Mouse (Mus musculus) cerebellum, adult 9-11 months (tissue): ENCODE results near the gene Hpca.
A peak's percentile ranks its signal among the peaks of the same experiment; 100 is the strongest.

ENCODE experiments used
- DNase-seq: peaks from one replicate; pipeline ENCODE4 v3.0.0; 2022

The Hpca gene

GRCm38 (mm10) chr4:129106073-129106472 lies 15.8 kb downstream of the Hpca start:
- DNase-seq: no peak

- DNase-seq: no peak
These were observed 16.5 kb downstream of the Hpca start, which contains the start of gene Tmem54 for GRCm38 (mm10) chr4:129105356-129105755. Tmem54 (plus strand) TSS chr4:129105548.

- no peak for DNase-seq
These were observed 19.6 kb downstream of the Hpca start for GRCm38 (mm10) chr4:129102133-129102829.

DNA sequence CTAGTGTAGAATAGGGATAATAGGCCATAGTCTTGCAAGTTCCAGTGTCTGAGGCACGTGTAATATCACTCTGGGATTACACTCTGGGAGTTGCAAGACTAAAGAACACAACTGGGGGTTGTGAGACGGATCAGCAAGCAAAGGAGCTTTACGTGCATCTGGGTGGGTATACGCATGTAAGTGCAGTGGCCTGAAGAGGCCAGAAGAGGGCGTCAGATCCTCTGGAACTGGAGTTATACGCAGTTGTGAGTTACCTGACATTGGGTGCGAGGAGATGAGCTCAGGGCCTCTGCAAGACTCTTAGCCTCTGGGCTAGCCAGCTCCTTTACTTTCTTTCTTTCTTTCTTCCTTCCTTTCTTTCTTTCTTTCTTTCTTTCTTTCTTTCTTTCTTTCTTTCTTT lies 24.8 kb downstream of the Hpca start:
- DNase-seq: no peak

DNA sequence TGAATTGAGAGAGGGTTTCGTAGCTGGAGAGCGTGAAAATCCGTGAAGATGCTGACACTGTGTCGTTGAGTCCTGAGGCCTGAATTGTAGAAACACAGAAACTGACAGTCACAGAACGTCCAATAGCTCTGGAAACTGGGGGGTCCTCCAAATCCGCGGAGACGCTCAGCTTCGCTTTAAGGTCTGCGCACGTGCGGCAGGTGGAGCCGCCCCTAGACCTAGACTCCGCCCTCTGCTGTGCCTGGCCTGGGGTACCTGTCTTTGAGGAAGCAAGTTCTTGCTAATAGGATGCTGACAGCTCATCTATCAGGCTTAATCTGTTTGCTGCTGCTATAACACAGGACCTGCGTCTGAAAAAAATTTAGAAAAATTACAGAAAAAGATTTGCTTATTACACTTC lies 26.6 kb downstream of the Hpca start:
- no peak for DNase-seq

DNA sequence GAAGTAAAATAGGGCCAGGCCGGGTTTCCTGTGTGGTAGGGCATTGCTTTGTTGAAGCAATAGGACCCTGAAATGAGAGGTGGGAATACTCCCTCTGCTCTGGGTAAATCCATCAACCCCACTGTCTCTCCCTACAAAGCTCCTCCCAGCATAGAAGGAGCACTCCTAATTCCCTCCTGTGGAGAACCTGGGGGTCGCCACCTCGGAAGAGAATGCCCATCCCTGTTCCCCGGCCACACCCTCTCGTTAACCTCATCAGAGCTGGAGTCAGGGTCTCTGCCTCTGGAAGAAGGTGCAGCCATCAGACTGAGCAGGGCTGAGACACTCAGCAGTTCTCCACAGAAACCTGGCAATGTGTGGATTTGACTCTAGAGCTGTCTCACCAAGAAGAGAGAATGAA lies 34.0 kb downstream of the Hpca start:
- DNase-seq: no peak

DNA sequence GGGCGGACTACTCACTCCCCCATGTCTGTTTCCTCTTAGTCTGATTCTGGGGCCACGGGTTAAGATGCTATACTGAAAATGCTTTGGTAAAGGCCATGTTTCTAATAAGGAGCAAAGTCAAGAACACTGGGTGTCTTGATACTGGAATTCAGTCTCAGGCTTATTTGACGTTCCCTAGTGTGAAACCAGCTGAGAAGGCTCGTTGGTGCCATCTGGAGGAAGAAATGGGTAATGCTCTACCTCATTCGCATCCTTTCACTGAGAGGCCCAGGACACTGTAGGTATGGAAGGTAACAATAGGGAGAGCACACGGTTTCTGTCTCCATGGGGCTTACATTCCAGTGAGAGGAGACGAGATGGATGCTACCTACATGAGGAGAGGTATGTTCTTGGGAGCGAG lies 35.8 kb downstream of the Hpca start:
- DNase-seq: peak; percentile 72

DNA sequence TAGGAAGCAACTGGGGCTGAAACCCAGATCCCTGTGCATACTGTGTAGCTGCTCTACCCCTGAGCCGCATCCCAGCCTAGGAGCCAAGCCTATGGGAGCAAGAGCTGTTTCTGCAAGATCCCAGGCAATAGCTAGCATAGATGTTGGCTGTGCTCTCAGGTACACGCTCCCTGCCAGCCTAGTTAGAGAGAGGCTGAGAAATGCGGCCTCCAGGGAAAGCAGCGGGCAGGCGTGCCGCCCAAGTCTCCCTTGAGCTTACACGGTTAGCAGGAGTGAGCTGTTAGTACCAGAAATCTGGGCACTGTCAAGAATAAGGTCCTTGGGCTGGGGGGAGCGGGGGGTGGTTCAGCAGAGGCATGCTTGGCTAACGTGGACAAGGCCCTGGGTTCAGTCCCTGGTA lies 36.9 kb downstream of the Hpca start:
- no peak for DNase-seq

DNA sequence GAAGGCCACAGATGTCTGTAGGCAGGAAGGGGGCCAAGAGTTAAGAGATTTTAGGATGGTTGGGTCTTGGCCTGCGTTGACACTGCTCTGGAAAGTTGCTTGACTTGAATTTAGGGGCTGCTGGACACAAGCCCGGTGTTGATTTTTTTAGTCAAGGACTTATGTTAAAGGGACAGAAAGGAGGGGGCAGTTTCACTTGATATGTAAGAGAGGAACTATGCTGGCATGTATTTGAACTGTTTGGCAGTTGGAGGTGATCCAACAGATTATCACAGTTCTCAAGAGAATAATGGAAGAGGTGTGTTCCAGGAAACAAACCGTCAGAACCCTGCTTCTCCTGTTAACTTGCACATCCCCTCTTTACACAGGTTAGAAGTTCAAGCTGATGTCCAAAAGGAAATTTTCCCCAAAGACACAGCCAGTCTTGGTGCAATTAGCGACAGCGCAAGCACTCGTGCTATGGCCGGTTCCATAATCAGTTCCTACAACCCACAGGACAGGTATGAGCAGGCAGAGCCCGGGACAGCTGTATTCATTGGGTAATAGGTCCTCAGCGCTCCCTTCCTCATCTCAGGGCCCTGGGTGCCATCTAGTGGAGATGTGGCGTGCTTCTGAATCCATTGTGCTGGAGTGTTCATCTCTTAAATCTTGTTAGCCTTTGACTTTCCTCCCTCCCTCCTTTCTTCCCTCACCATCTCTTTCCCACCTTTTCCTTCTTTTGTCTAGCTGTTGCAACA lies 39.3 kb downstream of the Hpca start:
- DNase-seq: peak; percentile 84

DNA sequence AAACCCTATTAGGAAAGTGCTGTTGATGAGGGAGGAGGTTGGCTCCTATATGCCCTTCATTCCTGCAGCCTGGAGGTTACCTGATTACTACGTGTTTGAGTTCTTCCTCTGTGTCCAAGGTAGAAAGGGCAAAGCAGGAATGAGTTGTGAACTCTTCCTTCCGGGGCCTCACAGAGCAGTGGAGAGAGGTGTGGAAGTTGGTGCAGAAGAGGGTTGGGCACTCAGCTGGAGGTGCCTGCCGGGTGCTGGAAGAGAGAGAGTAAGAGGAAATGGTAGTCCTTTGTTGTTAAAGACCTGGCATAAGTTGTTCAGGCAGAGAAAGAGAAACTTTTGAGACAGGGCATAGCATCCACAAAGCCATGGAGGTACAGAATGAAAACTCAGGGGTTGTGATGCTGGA lies 39.9 kb downstream of the Hpca start:
- DNase-seq: no peak

DNA sequence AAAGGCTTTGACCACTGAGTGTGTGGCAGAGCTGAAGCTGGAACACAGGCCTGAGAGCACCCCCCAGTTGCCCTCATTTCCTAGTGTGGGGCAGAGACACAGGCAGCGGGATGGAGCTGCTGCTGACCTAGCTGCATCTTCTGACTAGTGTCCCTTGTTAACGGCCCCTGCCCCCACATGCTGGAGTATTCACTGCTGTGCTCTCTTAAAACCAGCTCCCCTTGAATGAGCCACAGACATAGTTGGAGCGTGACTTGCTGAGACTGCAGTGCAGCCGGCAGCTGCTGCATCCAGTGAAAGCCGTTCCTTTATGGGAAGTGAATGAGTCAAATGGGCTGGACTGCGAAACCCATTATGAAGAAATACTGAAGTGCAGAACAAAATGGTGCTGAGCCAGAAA lies 40.3 kb downstream of the Hpca start:
- no peak for DNase-seq

- peak; percentile 95 for DNase-seq
These were observed 40.8 kb downstream of the Hpca start for GRCm38 (mm10) chr4:129081041-129081440.

DNA sequence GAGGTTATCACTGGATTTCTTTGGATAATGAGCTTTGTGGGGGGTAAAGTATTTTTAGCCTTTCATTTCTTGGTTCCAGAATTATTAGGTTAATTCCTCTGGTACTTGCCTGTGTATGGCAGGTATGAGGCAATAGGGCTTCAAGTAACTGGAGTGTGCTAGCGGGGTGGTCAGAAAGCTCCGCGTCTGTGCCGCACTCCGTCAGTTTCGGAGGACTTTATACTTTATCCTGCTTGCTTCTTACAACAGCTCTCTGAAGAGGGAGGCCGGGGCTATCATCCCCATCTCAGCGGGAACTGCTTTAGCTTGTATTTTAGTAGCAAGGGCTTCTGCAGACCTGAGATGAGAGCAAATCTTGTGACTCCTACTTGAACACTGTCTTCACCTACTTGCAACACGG lies 42.7 kb downstream of the Hpca start:
- no peak for DNase-seq

DNA sequence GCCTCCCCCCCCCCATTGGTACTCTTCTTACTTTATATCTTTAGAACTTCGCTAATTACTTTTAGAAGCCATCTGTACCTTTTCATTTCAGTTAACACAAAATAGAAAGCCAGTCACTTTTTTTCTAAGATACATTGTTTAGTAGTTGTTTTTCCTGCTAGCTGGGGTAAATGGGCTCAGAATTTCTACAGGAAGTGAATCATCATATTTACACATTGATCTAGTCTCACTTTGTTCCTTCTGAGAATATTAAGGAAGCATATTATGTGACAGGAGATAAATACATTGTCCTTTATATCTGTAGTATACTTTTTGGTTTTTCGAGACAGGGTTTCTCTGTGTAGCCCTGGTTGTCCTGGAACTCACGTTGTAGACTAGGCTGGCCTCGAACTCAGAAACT lies 53.0 kb downstream of the Hpca start:
- no peak for DNase-seq

DNA sequence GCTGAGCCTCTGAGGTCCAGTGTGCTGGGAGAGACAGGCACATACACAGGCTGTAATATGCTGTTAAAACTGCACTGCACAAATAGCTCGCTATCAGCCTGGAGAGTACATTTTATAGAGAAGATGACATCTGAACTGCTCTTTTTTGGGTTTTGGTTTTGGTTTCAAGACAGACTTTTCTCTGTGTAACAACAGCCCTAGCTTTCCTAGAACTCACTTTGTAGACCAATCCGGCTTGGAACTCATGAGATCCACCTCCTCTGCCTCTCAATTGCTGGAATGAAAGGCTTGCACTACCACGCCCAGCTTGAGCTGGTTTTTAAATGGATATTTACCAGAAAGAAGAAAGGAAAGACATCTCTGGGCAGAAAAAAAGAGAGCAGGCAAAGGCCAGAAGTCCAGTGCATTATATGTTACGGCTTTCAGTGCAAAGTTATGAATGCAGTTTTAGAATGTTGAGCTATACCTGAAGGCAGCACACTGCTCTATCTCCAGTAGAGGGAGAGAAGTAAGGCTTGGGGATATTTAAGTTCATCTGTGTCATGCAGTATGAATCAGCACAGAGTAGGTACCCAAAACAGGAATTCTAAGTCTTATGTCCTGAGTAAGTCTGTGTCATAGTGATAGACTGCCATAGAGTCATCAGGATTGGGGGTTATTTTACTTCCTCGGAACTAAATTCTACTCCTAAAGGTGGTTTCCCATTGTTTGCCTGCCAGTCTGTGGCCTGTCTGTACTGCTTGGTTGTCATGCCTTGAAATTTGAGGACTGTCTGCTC lies 54.0 kb downstream of the Hpca start:
- DNase-seq: no peak

DNA sequence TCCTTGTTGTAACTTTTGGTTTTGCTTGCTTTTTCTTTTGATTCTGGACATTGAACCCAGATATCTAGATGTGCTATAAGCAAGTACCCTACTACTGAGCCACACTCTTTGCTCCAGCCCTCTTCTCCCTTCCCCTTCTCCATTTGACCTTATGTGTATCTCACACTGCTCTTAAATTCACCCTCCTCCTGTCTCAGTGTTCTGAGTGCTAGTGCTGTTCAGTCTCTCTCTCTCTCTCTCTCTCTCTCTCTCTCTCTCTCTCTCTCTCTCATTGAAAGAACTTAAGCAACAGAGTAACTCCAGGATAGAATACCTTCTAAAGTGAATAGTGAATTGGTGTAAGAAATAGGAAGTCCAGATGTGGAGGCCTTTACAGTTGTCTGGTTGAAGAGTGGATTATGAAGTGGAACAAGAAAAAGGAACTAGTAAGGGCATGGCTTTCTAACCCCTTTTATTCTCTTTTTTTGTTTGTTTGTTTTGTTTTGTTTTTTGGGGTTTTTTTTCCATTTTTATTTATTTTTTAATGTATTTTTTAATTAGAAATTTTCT lies 56.1 kb downstream of the Hpca start:
- no peak for DNase-seq

DNA sequence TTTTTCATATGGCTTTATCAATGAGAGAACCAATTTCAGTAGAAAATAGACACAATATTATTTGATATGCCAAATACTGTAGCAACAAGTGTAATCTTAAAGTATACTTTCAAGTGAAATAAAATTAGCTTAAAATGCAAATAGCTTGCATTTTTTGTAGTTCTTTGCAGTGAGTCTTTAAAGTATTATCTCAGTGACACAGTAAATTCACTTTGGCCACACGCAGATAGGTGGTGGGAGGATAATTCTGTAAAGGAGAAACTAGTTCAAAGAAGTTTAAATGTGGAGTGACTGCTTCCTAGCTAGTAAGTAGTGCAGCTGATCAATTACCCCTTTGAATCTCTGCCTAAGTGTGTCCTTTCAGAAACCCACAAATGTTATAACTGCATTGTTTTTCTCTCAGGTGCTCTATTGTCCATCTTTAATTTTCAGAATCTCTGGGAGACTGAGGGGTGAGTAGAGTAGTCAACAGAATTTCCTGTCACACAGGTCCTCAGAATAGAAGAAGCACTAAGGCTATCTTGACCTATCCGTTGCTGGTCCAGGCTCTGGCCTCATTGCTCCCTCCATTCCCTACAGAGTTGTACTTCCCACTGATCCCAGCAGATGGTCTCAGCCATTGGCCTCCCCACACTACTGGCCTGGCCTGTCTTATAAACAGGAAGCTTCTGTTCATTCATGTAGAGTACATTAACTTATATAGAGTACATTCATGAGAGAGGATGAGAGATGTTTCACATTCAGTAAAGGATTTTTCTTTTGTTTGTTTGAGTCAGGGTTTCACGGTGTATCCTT lies 59.4 kb downstream of the Hpca start:
- DNase-seq: peak; percentile 62
